Mouse (Mus musculus) c-Kit-positive CD71-positive TER-119-positive erythroid progenitor cells, embryonic 14.5 days (primary cell): ENCODE results near the gene Ccsap.

Experiments used
- DNase-seq: peaks from one replicate; pipeline ENCODE4 v3.0.0-alpha.2; 2013; ENCODE audit warnings: low spot score

Gene Ccsap

GRCm38 (mm10) chr8:123805209-123805717, 54.7 kb downstream of the Ccsap start:
- no peak for DNase-seq

GRCm38 (mm10) chr8:123804586-123804985, 55.4 kb downstream of the Ccsap start:
- DNase-seq, result no peak

GRCm38 (mm10) chr8:123803639-123804038, 56.4 kb downstream of the Ccsap start:
- no peak for DNase-seq

GRCm38 (mm10) chr8:123801538-123801937, 58.5 kb downstream of the Ccsap start:
- DNase-seq, result no peak

- no peak for DNase-seq
These were observed 59.1 kb downstream of the Ccsap start for GRCm38 (mm10) chr8:123800867-123801266.

- no peak for DNase-seq
These were observed 60.1 kb downstream of the Ccsap start for GRCm38 (mm10) chr8:123799885-123800284.

GRCm38 (mm10) chr8:123799434-123799833, 60.6 kb downstream of the Ccsap start:
- DNase-seq, result no peak

GRCm38 (mm10) chr8:123797928-123798327, 62.1 kb downstream of the Ccsap start:
- peak; percentile 72 for DNase-seq

GRCm38 (mm10) chr8:123796758-123797157, 63.3 kb downstream of the Ccsap start:
- DNase-seq, result no peak

- no peak for DNase-seq
These were observed 65.2 kb downstream of the Ccsap start for GRCm38 (mm10) chr8:123794766-123795165.

- DNase-seq, result no peak
These were observed 66.1 kb downstream of the Ccsap start for GRCm38 (mm10) chr8:123793900-123794299.

- DNase-seq, result no peak
These were observed 68.2 kb downstream of the Ccsap start for GRCm38 (mm10) chr8:123791845-123792225.

- no peak for DNase-seq
These were observed 68.7 kb downstream of the Ccsap start for GRCm38 (mm10) chr8:123791101-123791844.
